In the genomic region with DNA sequence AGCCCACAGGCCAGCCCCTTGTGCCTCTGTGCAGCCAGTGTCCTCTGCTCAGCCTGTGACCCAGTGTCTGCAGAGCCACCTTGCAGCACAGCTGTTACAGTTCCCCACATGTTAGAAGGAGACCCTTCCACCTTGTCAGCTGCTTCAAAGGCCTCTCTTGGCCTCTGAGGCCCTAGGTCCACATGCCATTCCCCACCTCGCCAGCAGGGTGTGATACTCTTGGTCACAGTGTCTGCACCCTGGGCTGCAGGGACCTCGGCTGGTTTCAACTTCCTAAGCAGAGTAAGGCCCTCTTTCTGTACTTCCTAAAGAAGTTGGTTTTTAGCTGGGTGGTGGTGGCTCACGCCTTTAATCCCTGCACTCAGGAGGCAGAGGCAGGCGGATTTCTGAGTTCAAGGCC, we compare ENCODE assay signal across 9 mouse cellular contexts. TPM values are rescaled to one million over a fixed set of nuclear protein-coding genes. Genes with fewer than 3 reads are reported as not detected.
DNase-seq lines count a peak whose midpoint lies in the region; ATAC-seq and TF ChIP-seq lines count a peak whose summit lies in the region.
"Had no signal": no experiment of that assay in that cellular context is flagged by ENCODE, and none has a peak within 500 bp of the region (broad histone marks: within the 10 kb centered on the region; RNA-seq: fewer than 3 reads in every experiment).

No protein-coding gene starts in this region.

- H3K9me3 ChIP-seq in ES-Bruce4 (replicated peaks; ENCODE audit: control insufficient read depth, insufficient read depth, low read length, poor library complexity, severe bottlenecking), result no peaks in the 10 kb centered on the region
- no peaks in the 10 kb centered on the region for H3K9me3 ChIP-seq in lung, embryonic 14.5 days (ENCODE audit: low read depth, low read length)
- H3K9me3 ChIP-seq: limb, embryonic 12.5 days had no signal

- H3K4me1 ChIP-seq in ES-Bruce4 (ENCODE audit: control insufficient read depth, insufficient read depth, low read length), result no peaks in the 10 kb centered on the region
- H3K4me1 ChIP-seq in cortical plate, adult 2 months (ENCODE audit: control insufficient read depth, insufficient read depth, low read length), result peaks cover 9% of the 10 kb centered on the region
- H3K4me1 ChIP-seq in lung, embryonic 14.5 days (ENCODE audit: insufficient read depth), result no peaks in the 10 kb centered on the region
- H3K4me1 ChIP-seq: limb, embryonic 12.5 days had no signal

- no peak overlapping the region for H3K4me2 ChIP-seq in lung, embryonic 14.5 days
- H3K4me2 ChIP-seq: limb, embryonic 12.5 days had no signal

- no peaks in the 10 kb centered on the region for H3K27me3 ChIP-seq in ES-Bruce4 (ENCODE audit: control insufficient read depth, insufficient read depth, low read length, poor library complexity, severe bottlenecking)
- no peaks in the 10 kb centered on the region for H3K27me3 ChIP-seq in lung, embryonic 14.5 days (ENCODE audit: insufficient read depth, low read length)
- no peaks in the 10 kb centered on the region for H3K27me3 ChIP-seq in splenic B cell, adult 2 months (ENCODE audit: control insufficient read depth, insufficient read depth, low read length, poor library complexity, severe bottlenecking)
- H3K27me3 ChIP-seq: limb, embryonic 12.5 days had no signal

- intact Hi-C loops in heart, postnatal 25 days (cut with DNase I), result no loop called here

- 60% methylated on average over 4 of the region's 4 CpGs for WGBS in lung, embryonic 14.5 days

- ATAC-seq in lung, embryonic 14.5 days (ENCODE audit: insufficient read depth), result no peak

- peak; percentile 60 for DNase-seq in heart, postnatal 4 days
- DNase-seq in heart, postnatal 25 days (ENCODE audit: low spot score), result no peak
- peak; percentile 34 for DNase-seq in lung, embryonic 14.5 days
- DNase-seq in splenic B cell, adult 2 months (ENCODE audit: low read depth, low spot score), result peak; percentile 79
- DNase-seq in c-Kit-positive CD71-positive TER-119-positive erythroid progenitor cells, embryonic 14.5 days (ENCODE audit: low spot score), result no peak
- no peak for DNase-seq in layer of hippocampus, adult 8-10 months (ENCODE audit: low spot score in 2 of 2)

- H3K4me3 ChIP-seq in ES-Bruce4 (ENCODE audit: low read depth, low read length), result no peak overlapping the region
- no peak overlapping the region for H3K4me3 ChIP-seq in cortical plate, adult 2 months (ENCODE audit: insufficient read depth, low read length)
- H3K4me3 ChIP-seq in lung, embryonic 14.5 days (ENCODE audit: low read depth, low read length), result no peak overlapping the region
- H3K4me3 ChIP-seq: limb, embryonic 12.5 days had no signal

- no peak overlapping the region for H3K9ac ChIP-seq in ES-Bruce4 (ENCODE audit: low read depth, poor library complexity, severe bottlenecking)
- no peak overlapping the region for H3K9ac ChIP-seq in lung, embryonic 14.5 days
- H3K9ac ChIP-seq: limb, embryonic 12.5 days had no signal

- TF ChIP-seq CTCF in ES-Bruce4 (IDR thresholded peaks at IDR 0.05; ENCODE audit: low read depth, low read length), result peak; percentile 53
- 0 out of 2 replicates have a peak, but pooled peaks have one; percentile 15 for TF ChIP-seq CTCF in cortical plate, adult 2 months (IDR thresholded peaks at IDR 0.05; ENCODE audit: extremely low read depth, insufficient read depth, low read length)
- peak; percentile 58 for TF ChIP-seq CTCF in lung, embryonic 14.5 days (IDR thresholded peaks at IDR 0.05; ENCODE audit: low read depth)

- no peak for TF ChIP-seq EP300 in ES-Bruce4 (IDR thresholded peaks at IDR 0.05; ENCODE audit: insufficient read depth, low read depth, low read length)

- no peaks in the 10 kb centered on the region for H3K36me3 ChIP-seq in ES-Bruce4 (ENCODE audit: control insufficient read depth, insufficient read depth, low read length, poor library complexity, severe bottlenecking)
- 0 out of 2 replicates have a peak, but pooled peaks cover 3% of the 10 kb centered on the region for H3K36me3 ChIP-seq in lung, embryonic 14.5 days (ENCODE audit: insufficient read depth)
- no peaks in the 10 kb centered on the region for H3K36me3 ChIP-seq in splenic B cell, adult 2 months (ENCODE audit: control insufficient read depth, insufficient read depth, low read length, poor library complexity, severe bottlenecking)

- H3K27ac ChIP-seq in ES-Bruce4 (ENCODE audit: insufficient read depth, low read length), result no peak overlapping the region
- no peak overlapping the region for H3K27ac ChIP-seq in cortical plate, adult 2 months (ENCODE audit: insufficient read depth, low read length)
- H3K27ac ChIP-seq in lung, embryonic 14.5 days (ENCODE audit: low read depth), result no peak overlapping the region
- H3K27ac ChIP-seq: limb, embryonic 12.5 days had no signal

- TF ChIP-seq POLR2A in ES-Bruce4 (IDR thresholded peaks at IDR 0.05; ENCODE audit: insufficient read depth, low read length), result no peak
- TF ChIP-seq POLR2A in cortical plate, adult 2 months (IDR thresholded peaks at IDR 0.05; ENCODE audit: extremely low read depth, insufficient read depth, low read length), result no peak

RNA-seq across cellular contexts. Expression of a gene that starts 13.0 kb away (rescaled TPM):
- total RNA-seq in heart, postnatal 4 days (2021), result 10 to 100 TPM; 38.9 to 40.5 TPM
- total RNA-seq in heart, postnatal 25 days (2021), result 10 to 100 TPM; 37.9 to 38.1 TPM
- polyA plus RNA-seq in ES-Bruce4 (2011; ENCODE audit: insufficient read depth, insufficient read length, low read depth, missing spikeins), result 9.5 and 11.5 TPM in 2 replicates
- 43.5 and 45.0 TPM in 2 replicates for polyA plus RNA-seq in cortical plate, adult 2 months (2012; rRNA removed)
- polyA plus RNA-seq in lung, embryonic 14.5 days (2014; fragmentation: Nextera tagmentation; extraction: Ambion mirVana), result 31.3 and 36.7 TPM in 2 replicates
- total RNA-seq in layer of hippocampus, adult 8-10 months (2022), result 10 to 100 TPM; 66.8 to 85.2 (median 76.9) TPM

RNA-seq across cellular contexts. Expression of a gene that starts 35.8 kb away (rescaled TPM):
- total RNA-seq in heart, postnatal 4 days (2021), result 10 to 100 TPM; 71.8 to 76.7 TPM
- 1 to 10 TPM; 3.7 to 4.3 TPM for total RNA-seq in heart, postnatal 25 days (2021)
- polyA plus RNA-seq in ES-Bruce4 (2011; ENCODE audit: insufficient read depth, insufficient read length, low read depth, missing spikeins), result 162 and 174 TPM in 2 replicates
- polyA plus RNA-seq in cortical plate, adult 2 months (2012; rRNA removed), result 1.1 and 1.8 TPM in 2 replicates
- 137 and 147 TPM in 2 replicates for polyA plus RNA-seq in lung, embryonic 14.5 days (2014; fragmentation: Nextera tagmentation; extraction: Ambion mirVana)
- total RNA-seq in layer of hippocampus, adult 8-10 months (2022), result 1 to 10 TPM in 3 of 4 experiments, under 1 TPM in 1; 0.77 to 2.5 (median 1.6) TPM

RNA-seq across cellular contexts. Expression of a gene that starts 38.8 kb away (rescaled TPM):
- not detected for total RNA-seq in heart, postnatal 4 days (2021)
- total RNA-seq in heart, postnatal 25 days (2021), result not detected
- polyA plus RNA-seq in ES-Bruce4 (2011; ENCODE audit: insufficient read depth, insufficient read length, low read depth, missing spikeins), result not detected in 2 replicates
- polyA plus RNA-seq in cortical plate, adult 2 months (2012; rRNA removed), result not detected in 2 replicates
- not detected in 2 replicates for polyA plus RNA-seq in lung, embryonic 14.5 days (2014; fragmentation: Nextera tagmentation; extraction: Ambion mirVana)
- not detected for total RNA-seq in layer of hippocampus, adult 8-10 months (2022)
- polyA plus RNA-seq: limb, embryonic 12.5 days had no signal

RNA-seq across cellular contexts. Expression of a gene that starts 46.2 kb away (rescaled TPM):
- total RNA-seq in heart, postnatal 4 days (2021), result 10 to 100 TPM; 56.3 to 65.7 TPM
- total RNA-seq in heart, postnatal 25 days (2021), result 100 to 1,000 TPM; 154 to 171 TPM
- polyA plus RNA-seq in ES-Bruce4 (2011; ENCODE audit: insufficient read depth, insufficient read length, low read depth, missing spikeins), result 57.1 and 60.2 TPM in 2 replicates
- polyA plus RNA-seq in cortical plate, adult 2 months (2012; rRNA removed), result 8.4 and 10.1 TPM in 2 replicates
- polyA plus RNA-seq in lung, embryonic 14.5 days (2014; fragmentation: Nextera tagmentation; extraction: Ambion mirVana), result 69.7 and 71.0 TPM in 2 replicates
- total RNA-seq in layer of hippocampus, adult 8-10 months (2022), result 10 to 100 TPM; 13.2 to 22.6 (median 19.6) TPM

Comparison
In these comparisons a context has a peak if more than half of its experiments do, and no peak if none do; other contexts are left out.
1. DNase-seq: peak in heart, postnatal 4 days (single experiment), lung, embryonic 14.5 days (single experiment) and splenic B cell, adult 2 months (single experiment); none in heart, postnatal 25 days (single experiment), c-Kit-positive CD71-positive TER-119-positive erythroid progenitor cells, embryonic 14.5 days (single experiment) and layer of hippocampus, adult 8-10 months (0 of 2).
2. RNA of a gene that starts 35.8 kb away (total RNA-seq): 71.8 to 76.7 TPM in heart, postnatal 4 days; 3.7 to 4.3 TPM in heart, postnatal 25 days and 0.77 to 2.5 TPM in layer of hippocampus, adult 8-10 months; every median in the first group is over 10 times any median in the second.
3. Peak in every context shown above with its lines, with median percentiles within 50 percentile points of each other: CTCF ChIP-seq.